Mouse (Mus musculus) forebrain, embryonic 14.5 days (tissue): ENCODE measurements around the gene Mtln. TPM values are rescaled to one million over a fixed set of nuclear protein-coding genes. Genes with fewer than 3 reads are reported as not detected.

Experiments used
- ATAC-seq: fragments of 200-750 bp; cut with Nextera tagmentation; 2 replicates; pipeline ENCODE4 v1.8.0; 2017; ENCODE audit warnings: mild to moderate bottlenecking, moderate library complexity
- DNase-seq: peaks from one replicate; pipeline ENCODE4 v3.0.0-alpha.2; 2015; ENCODE audit warnings: low spot score
- H3K27ac ChIP-seq: fragments of 300-500 bp; sonication (generic); 2 replicates; pipeline ENCODE4 v1.5.1; 2014; ENCODE audit warnings: low read depth, mild to moderate bottlenecking, control low read depth, low read length, moderate library complexity
- H3K27me3 ChIP-seq: fragments of 300-500 bp; sonication (generic); replicated peaks from 2 replicates; pipeline ENCODE4 v1.6.1; 2014; ENCODE audit warnings: low read length, control low read depth, mixed read lengths; ENCODE audit not compliant: control insufficient read depth, insufficient read depth
- H3K36me3 ChIP-seq: fragments of 300-500 bp; sonication (generic); 2 replicates; pipeline ENCODE4 v1.6.1; 2014; ENCODE audit warnings: low read length, control low read depth; ENCODE audit not compliant: control insufficient read depth, insufficient read depth
- H3K4me1 ChIP-seq: fragments of 300-500 bp; sonication (generic); 2 replicates; pipeline ENCODE4 v1.6.1; 2014; ENCODE audit warnings: antibody characterized with exemption, low read length, control low read depth; ENCODE audit not compliant: control insufficient read depth, insufficient read depth
- H3K4me2 ChIP-seq: fragments of 300-500 bp; sonication (generic); 2 replicates; pipeline ENCODE4 v1.6.1; 2014; ENCODE audit warnings: mild to moderate bottlenecking, control low read depth, low read length
- H3K4me3 ChIP-seq: fragments of 300-500 bp; sonication (generic); 2 replicates; pipeline ENCODE4 v1.5.1; 2014; ENCODE audit warnings: low read depth, low read length, control low read depth
- H3K9ac ChIP-seq: fragments of 300-500 bp; sonication (generic); 2 replicates; pipeline ENCODE4 v1.6.1; 2014; ENCODE audit warnings: mild to moderate bottlenecking, low read length, control low read depth, moderate library complexity
- H3K9me3 ChIP-seq: fragments of 300-500 bp; sonication (generic); replicated peaks from 2 replicates; pipeline ENCODE4 v1.6.1; 2016; ENCODE audit warnings: low read length, control low read depth, mixed read lengths; ENCODE audit not compliant: control insufficient read depth
- whole genome bisulfite sequencing: fragments of 180-500 bp; shearing (Covaris S2); extraction: QIAGEN DNeasy Blood & Tissue Kit; methylation state at CpG from one replicate; pipeline ENCODE4 v1.1.7; 2014; 5-methylcytosine and 5-hydroxymethylcytosine counted together
- polyA plus RNA-seq: library from polyadenylated mRNA; unstranded; fragments of >200 nt; fragmentation: Nextera tagmentation; extraction: Ambion mirVana; gene quantifications from 2 replicates; pipeline ENCODE4 v1.2.1, GENCODE M21; 2014

Gene Mtln
- polyA plus RNA-seq, 1 experiment from 2014 or later = 40.5 TPM

DNA sequence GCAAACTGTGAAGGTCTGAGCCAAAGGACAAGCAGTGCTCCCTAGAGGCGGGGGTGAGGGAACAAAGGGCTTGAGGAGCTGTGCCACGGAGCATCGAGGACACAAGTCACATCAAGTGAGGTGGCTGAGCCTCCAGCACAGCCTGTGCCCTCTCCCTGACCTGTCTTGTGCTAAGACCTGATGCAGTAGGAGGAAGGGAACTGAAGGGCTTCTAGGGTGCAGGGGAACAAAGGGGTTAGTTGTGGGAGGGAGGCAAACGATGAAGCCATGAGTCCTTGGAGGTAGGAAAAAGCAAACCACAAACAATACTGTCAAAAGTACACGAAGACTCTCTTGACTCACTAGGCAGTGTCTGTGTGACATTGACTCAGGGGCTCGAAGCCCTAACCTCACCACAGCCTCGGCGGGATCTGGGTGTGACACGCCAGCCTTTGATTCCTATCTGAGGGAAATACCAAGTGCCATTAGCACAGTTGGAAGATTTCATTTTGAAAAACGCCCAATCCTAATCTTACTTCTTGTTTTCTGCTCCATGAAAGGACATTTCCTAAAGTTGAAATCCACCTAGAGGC, 31.8 kb downstream of the Mtln start:
- Histone ChIP-seq H3K4me1 (no peaks in the 10 kb centered on the region), H3K9ac (no peak overlapping the region), H3K9me3 (no peaks in the 10 kb centered on the region), H3K36me3 (peaks cover 44% of the 10 kb centered on the region), H3K4me2 (no peak overlapping the region), H3K27ac (no peak overlapping the region), H3K27me3 (no peaks in the 10 kb centered on the region), H3K4me3 (no peak overlapping the region)
- 80% methylated on average over 10 of the region's 10 CpGs for WGBS
- ATAC-seq (no peak), DNase-seq (no peak)

DNA sequence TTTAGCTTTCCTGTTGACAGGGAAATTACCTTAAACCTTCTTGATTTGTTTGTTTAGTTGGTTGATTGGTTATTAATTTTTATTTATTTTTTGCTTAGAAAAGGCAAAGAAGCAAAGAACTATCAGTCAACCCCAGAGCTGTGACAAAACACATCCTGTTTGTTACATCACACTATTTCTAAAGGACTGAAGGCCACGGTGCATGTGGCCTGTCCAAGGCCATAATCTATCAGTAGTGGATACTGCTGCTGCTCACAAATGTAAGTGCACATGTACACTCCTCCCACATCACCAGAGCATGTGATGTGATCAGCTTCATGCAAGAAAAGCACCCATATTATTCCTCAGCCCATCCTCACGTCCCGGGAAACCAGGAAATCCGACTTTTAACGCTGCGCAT, 32.3 kb downstream of the Mtln start:
- no peak overlapping the region for H3K27ac ChIP-seq
- ATAC-seq (no peak), DNase-seq (no peak)
- no peak overlapping the region for H3K4me2 ChIP-seq
- H3K27me3 ChIP-seq = no peaks in the 10 kb centered on the region
- H3K9ac ChIP-seq = no peak overlapping the region
- no peaks in the 10 kb centered on the region for H3K9me3 ChIP-seq
- H3K4me3 ChIP-seq = no peak overlapping the region
- WGBS = 95% methylated on average over 6 of the region's 6 CpGs
- H3K4me1 ChIP-seq = no peaks in the 10 kb centered on the region
- H3K36me3 ChIP-seq = peaks cover 42% of the 10 kb centered on the region

DNA sequence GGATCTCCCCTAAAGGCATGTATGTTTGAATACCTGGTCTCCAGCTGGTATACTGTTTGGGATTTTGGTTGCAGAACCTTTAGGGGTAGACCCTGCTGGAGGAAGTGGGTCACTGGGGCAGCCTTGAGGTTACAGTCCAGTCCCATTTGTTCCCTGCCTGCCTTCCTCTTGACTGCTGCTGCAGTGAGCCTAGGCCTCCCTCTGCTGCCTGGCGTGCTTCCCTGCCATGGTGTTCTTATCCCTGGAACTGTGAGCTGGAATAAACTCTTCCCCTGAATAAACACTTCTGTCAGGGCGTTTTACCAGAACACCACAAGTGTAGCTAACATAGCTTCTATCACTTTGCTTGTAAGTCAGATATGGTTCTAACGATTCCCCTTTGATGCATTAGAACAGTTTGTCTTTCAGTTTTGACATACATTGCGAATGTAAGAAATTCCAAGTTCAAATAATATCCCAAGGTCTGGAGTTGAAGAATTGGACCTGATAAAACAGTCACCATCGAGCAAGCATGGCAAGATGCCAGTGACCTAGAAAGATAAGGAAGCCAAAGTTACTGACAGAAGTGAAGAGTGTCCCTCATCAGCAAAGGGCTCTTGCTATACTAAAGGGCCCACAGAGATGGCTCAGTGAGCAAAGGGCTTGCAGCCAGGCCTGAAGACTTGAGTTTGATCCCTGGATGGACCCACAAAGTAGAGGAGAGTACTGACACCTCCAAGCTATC, 33.0 kb downstream of the Mtln start:
- Histone ChIP-seq H3K4me2 (no peak overlapping the region), H3K4me3 (no peak overlapping the region), H3K9ac (no peak overlapping the region), H3K27ac (no peak overlapping the region), H3K4me1 (no peaks in the 10 kb centered on the region), H3K27me3 (no peaks in the 10 kb centered on the region), H3K9me3 (no peaks in the 10 kb centered on the region), H3K36me3 (peaks cover 42% of the 10 kb centered on the region)
- ATAC-seq (no peak), DNase-seq (no peak)
- 89% methylated on average over 5 of the region's 5 CpGs for WGBS

DNA sequence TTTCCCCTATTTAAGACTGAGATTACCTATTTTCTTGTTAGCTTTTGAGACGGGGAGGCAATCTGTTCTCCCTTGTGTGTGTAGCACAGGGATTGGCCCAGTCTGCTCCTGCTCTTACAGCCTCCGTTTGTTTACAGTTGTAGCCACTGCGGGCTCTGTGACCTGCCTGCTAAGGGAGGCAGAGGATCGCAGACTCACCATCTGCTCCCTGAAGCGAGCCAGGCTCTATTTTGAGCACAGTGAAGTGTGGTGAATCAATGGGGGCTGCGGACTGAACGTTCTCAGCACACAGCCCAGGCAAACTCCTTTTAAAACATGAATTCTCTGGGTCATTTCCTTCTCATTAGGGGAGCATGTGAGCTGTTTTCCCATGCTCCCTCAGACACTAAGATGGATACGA, 35.1 kb downstream of the Mtln start:
- H3K27ac ChIP-seq = no peak overlapping the region
- H3K36me3 ChIP-seq = peaks cover 30% of the 10 kb centered on the region
- no peaks in the 10 kb centered on the region for H3K9me3 ChIP-seq
- H3K4me2 ChIP-seq = no peak overlapping the region
- no peaks in the 10 kb centered on the region for H3K4me1 ChIP-seq
- H3K4me3 ChIP-seq = no peak overlapping the region
- ATAC-seq (peak; percentile 84), DNase-seq (peak; percentile 55)
- H3K9ac ChIP-seq = no peak overlapping the region
- WGBS = 48% methylated on average over 8 of the region's 8 CpGs
- H3K27me3 ChIP-seq = no peaks in the 10 kb centered on the region

DNA sequence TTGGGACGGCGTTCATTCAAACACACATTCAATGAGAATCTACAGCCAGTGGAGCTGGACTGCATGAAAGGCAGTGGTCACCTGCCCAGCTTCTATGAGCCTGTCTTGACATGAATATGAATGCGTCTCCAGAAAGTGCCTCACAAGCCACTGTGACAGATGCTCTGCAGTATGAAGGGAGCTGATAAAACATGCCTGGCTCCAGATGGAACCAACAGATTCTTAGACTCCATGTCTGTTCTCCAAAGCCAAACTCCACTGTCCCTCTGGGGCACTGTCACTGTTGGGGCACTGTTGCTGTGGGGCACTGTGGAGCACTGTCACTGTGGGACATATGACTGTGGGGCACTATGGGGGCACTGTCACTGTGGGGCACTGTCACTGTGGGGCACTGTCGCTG, 38.2 kb downstream of the Mtln start:
- H3K36me3 ChIP-seq = peaks cover 2% of the 10 kb centered on the region; the same call in 1 of the 2 replicates
- DNase-seq = peak; percentile 33
- no peaks in the 10 kb centered on the region for H3K9me3 ChIP-seq
- H3K4me1 ChIP-seq = no peaks in the 10 kb centered on the region
- H3K9ac ChIP-seq = no peak overlapping the region
- H3K27me3 ChIP-seq = no peaks in the 10 kb centered on the region
- ATAC-seq = peak; percentile 48; the same call in 1 of the 2 replicates
- no peak overlapping the region for H3K27ac ChIP-seq
- no peak overlapping the region for H3K4me2 ChIP-seq
- no peak overlapping the region for H3K4me3 ChIP-seq
- WGBS = 86% methylated on average over 4 of the region's 4 CpGs

DNA sequence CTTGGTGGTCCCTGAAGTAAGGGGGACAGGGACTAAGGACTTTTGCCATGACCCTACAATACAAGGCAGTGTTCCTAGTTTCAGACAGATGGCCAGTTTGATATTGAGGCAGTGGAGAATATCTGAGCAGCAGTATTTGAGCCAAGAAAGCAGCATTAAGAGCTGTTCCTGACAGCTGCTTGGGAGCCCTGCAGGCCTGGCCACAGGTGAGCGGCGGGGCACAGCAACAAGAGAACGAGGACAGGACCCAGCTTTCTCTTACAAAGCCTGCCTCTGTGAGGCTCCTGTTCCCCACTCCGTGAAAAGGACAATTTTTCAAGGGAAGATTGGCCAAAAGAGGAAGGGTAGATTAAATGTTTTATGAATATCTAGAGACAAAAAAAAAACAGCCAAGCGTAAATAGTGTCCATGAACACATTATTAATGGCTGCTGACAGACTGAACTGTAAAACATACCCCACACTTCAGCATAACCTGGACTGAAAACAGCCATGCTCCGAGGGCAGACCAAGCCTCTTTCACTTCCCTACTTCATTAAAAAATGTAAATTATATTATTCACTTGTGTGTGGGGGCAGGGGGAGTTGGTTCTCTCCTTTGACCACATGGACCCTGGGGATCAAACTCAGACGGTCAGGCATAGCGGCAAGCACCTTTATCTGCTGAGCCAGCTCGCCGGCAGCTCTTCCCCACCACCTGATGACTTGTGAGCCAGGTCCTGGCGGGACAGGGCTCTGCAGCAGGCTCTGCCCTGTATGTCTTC, 40.3 kb downstream of the Mtln start:
- WGBS = 79% methylated on average over 11 of the region's 11 CpGs
- H3K4me1 ChIP-seq = no peaks in the 10 kb centered on the region
- H3K9ac ChIP-seq = no peak overlapping the region
- no peaks in the 10 kb centered on the region for H3K9me3 ChIP-seq
- H3K4me2 ChIP-seq = no peak overlapping the region
- H3K27me3 ChIP-seq = no peaks in the 10 kb centered on the region
- no peaks in the 10 kb centered on the region for H3K36me3 ChIP-seq
- no peak overlapping the region for H3K27ac ChIP-seq
- no peak for DNase-seq
- no peak for ATAC-seq
- no peak overlapping the region for H3K4me3 ChIP-seq

DNA sequence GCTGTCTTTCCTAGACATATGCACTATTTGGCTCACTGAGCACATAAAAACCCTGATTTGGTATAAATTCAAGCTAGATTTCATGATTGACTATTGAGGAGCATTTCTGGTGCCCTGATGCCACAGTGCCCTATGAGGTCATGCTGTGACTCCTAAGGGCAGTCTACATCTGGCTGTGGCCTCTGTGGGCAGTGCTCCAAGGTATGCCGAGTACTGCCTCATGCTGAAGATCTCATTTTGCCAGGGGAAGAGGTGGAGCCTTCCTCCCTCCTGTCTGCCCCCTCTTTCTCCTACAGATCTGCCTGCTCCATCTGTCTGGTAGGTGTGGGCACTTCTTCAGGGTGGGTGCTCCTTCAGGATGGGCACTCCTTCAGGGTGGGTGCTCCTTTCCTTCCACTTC, 42.9 kb downstream of the Mtln start:
- no peak for ATAC-seq
- WGBS = 81% methylated on average over 1 of the region's 1 CpGs
- H3K9me3 ChIP-seq = no peaks in the 10 kb centered on the region
- no peak overlapping the region for H3K9ac ChIP-seq
- no peak for DNase-seq
- H3K4me2 ChIP-seq = no peak overlapping the region
- no peak overlapping the region for H3K4me3 ChIP-seq
- H3K27me3 ChIP-seq = no peaks in the 10 kb centered on the region
- H3K4me1 ChIP-seq = no peaks in the 10 kb centered on the region
- H3K36me3 ChIP-seq = no peaks in the 10 kb centered on the region
- H3K27ac ChIP-seq = no peak overlapping the region

DNA sequence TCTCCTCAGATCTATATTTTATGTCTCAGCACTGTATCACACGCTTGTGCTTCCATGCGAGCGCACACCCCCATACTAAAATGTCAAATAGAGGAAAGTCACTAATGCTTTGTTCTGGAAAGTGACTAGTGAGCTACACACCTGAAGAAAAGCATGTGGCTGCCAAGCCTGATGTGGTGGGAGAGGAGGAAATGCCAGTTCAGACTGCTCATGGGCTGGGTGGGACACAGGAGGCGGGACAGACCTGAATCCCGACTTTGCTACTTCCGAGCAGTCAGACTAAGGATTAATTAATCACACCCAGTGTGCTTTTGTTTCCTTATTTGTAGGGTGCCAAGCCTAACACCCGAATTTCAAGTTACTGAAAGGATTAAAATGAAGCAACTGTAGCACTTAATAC, 44.0 kb downstream of the Mtln start:
- 51% methylated on average over 7 of the region's 7 CpGs for WGBS
- H3K4me1 ChIP-seq = no peaks in the 10 kb centered on the region

DNA sequence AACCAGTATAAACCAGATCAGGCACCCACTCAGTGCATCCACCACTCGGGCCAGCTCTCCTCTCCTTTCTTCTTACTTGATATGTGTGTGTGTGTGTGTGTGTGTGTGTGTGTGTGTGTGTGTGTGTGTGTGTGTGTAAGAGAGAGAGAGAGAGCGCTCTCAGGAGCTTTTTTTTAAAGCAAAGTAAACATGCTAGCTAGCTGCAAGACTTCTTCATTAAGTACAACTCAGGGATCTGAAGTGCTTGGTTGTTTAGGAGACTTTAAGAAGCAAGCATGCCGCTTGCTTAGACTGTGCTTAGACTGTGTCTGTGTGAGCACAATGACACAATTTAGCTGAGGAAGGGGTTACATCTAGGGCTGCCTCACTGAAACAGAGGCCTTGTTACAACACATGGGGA, 49.7 kb downstream of the Mtln start:
- ATAC-seq (no peak), DNase-seq (no peak)
- 90% methylated on average over 3 of the region's 3 CpGs for WGBS
- Histone ChIP-seq H3K36me3 (0 out of 2 replicates have a peak, but pooled peaks cover 11% of the 10 kb centered on the region), H3K4me3 (no peak overlapping the region), H3K4me1 (no peaks in the 10 kb centered on the region), H3K27me3 (no peaks in the 10 kb centered on the region), H3K27ac (no peak overlapping the region), H3K4me2 (no peak overlapping the region), H3K9me3 (no peaks in the 10 kb centered on the region), H3K9ac (no peak overlapping the region)

More for the DNA sequence above, 44.0 kb downstream of the Mtln start:
- DNase-seq (no peak), ATAC-seq (no peak)
- Histone ChIP-seq H3K4me3 (no peak overlapping the region), H3K4me2 (no peak overlapping the region), H3K9me3 (no peaks in the 10 kb centered on the region), H3K36me3 (0 out of 2 replicates have a peak, but pooled peaks cover 2% of the 10 kb centered on the region), H3K9ac (no peak overlapping the region), H3K27ac (no peak overlapping the region), H3K27me3 (no peaks in the 10 kb centered on the region)
